Mouse (Mus musculus): ENCODE measurements at regions not wholly inside any gene's neighbourhood (a gene's known extent, or its start where the extent isn't known, plus 50 kb on each side); places are given as distances from the start of the nearest gene placed in this dataset.

GRCm38 (mm10) chr13:90642206-90642823 lies 262.8 kb downstream of the Atp6ap1l start:
- DNase-seq (ENCODE audit: low read depth, low spot score), result no peak

Data from mesoderm, embryonic 11.5 days (tissue).